Mouse (Mus musculus) MEL (cell line): ENCODE measurements around the gene Nap1l4.

Source experiments
- E2F4 ChIP-seq: IDR thresholded peaks from 2 replicates; pipeline ENCODE4 v1.6.1; 2011; ENCODE audit warnings: low read depth, low read length, improper control_type of control experiment, borderline replicate concordance
- EP300 ChIP-seq, 2 experiments: IDR thresholded peaks; 2 replicates each; pipeline ENCODE4 v1.6.1; 2011; ENCODE audit warnings: improper control_type of control experiment in 2 of 2, low read length in 2 of 2, low read depth in 1 of 2, mild to moderate bottlenecking in 1 of 2
- HCFC1 ChIP-seq: IDR thresholded peaks from 2 replicates; pipeline ENCODE4 v1.6.1; 2012; ENCODE audit warnings: low read depth, mild to moderate bottlenecking, inconsistent platforms, low read length, improper control_type of control experiment, moderate library complexity
- MAFK ChIP-seq: IDR thresholded peaks from 2 replicates; pipeline ENCODE4 v1.6.1; 2011; ENCODE audit warnings: low read depth, mild to moderate bottlenecking, low read length, improper control_type of control experiment, borderline replicate concordance
- MAX ChIP-seq: IDR thresholded peaks from 2 replicates; pipeline ENCODE4 v1.6.1; 2011; ENCODE audit warnings: low read length, improper control_type of control experiment
- POLR2A ChIP-seq, 2 experiments: IDR thresholded peaks; 2 replicates each; pipeline ENCODE4 v1.6.1; 2011 to 2012; ENCODE audit warnings: low read length in 2 of 2, mild to moderate bottlenecking in 2 of 2, control low read depth in 1 of 2, improper control_type of control experiment in 1 of 2, low read depth in 1 of 2, moderate library complexity in 1 of 2; ENCODE audit not compliant: control insufficient read depth in 1 of 2, insufficient read depth in 1 of 2, poor library complexity in 1 of 2
- TAL1 ChIP-seq: IDR thresholded peaks from 2 replicates; pipeline ENCODE4 v1.6.1; 2012; ENCODE audit warnings: mild to moderate bottlenecking, inconsistent platforms, low read length, moderate library complexity, mixed read lengths
- USF1 ChIP-seq: IDR thresholded peaks from 2 replicates; pipeline ENCODE4 v1.6.1; 2014; ENCODE audit warnings: low read depth, mild to moderate bottlenecking, inconsistent platforms, low read length, improper control_type of control experiment, moderate library complexity

- TF ChIP-seq USF1 (no peak), MAFK (no peak), MAX (no peak), HCFC1 (no peak), E2F4 (no peak), POLR2A (IDR thresholded peaks at IDR 0.05; ENCODE audit: control insufficient read depth in 1 of 2, insufficient read depth in 1 of 2, low read depth in 1 of 2, low read length in 2 of 2, poor library complexity in 1 of 2) (no peak), EP300 (IDR thresholded peaks at IDR 0.05; ENCODE audit: low read depth in 1 of 2, low read length in 2 of 2) (peak; percentile 55 to 71; a peak in 3 of 4 replicates), TAL1 (peak; percentile 23; the same call in 1 of the 2 replicates)
These were observed 55.2 kb downstream of the Nap1l4 start for GRCm38 (mm10) chr7:143493616-143494126.
